Mouse (Mus musculus): ENCODE results near the gene Paxbp1.

The Paxbp1 gene

DNA sequence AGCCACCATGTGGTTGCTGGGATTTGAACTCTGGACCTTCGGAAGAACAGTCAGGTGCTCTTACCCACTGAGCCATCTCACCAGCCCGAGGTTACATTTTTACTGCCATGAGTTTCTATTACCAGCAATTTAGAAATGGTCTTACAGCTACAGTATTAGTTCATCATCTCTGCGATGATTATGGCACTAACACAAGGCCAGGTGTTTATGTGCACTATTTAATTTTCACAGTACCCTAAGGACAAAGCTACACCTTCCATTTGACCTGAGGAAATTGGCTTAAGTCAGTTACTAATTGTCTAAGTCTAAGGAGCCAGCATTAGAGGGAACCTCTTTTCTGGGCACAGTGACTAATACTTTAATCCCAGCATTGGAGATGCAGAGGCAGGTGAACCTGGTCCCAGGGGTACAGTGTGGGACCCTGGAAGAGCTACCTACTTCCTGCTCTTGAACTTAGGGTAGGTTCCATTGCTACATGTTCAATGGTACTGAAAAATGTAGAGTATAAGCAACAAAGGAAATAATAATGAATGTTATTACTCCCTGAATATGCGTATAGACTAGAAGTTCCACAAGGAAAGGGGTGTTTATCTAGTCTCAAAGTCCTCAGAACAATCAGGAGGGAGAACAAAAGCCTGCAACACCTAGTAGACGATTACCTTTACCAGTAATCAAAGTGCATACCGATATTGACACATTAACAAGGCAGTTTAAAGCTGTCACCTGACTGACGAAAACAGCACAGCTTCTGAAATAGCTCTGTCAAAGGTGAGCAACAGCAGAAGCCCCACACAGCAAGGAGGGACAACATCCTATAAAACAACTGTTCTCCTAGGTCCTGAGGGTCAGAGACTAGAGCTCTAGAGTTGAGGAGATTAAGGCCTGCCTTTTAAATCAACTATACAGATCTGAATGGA, 47.8 kb downstream of the Paxbp1 start:
- no peak for DNase-seq (ENCODE audit: low spot score)

DNA sequence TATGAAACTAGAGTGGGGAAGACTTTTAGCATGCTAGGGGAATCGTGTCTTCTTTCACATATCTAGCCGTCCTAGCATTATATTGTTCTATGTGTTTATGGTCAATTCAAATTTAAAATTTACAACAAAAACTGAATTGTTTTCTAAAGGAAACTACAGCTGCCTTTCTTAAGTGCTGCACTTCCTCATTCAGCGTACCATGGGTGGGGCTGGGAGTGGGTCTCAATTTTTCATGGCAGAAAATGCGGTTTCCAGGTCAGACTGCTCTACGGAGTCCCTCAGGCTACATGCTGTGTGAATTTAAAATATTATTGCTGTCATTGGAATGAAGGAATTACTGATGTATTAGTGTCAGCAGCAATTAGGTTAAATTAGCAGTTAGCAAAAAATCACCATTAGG, 48.8 kb downstream of the Paxbp1 start:
- DNase-seq (ENCODE audit: low spot score): no peak

DNA sequence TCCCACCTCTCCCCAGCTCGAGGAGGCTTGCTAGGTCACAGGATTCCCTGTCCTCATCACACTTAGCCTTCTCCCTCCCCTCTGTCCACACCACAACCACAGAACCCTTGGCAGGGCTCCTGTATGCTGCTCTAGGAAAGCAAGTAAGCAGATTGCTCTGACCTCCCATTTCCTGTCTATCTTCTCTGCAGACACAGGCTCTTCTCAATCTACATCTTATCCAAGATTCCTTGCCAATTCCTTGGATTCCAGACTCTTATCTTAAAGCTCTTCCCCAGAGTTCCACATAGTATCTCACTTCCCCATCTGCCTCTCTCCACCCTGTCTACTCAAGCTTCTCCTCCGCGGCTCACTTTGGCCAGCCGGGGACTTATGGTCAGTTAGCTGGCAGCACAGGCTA, 49.3 kb downstream of the Paxbp1 start:
- DNase-seq (ENCODE audit: low spot score): no peak

DNA sequence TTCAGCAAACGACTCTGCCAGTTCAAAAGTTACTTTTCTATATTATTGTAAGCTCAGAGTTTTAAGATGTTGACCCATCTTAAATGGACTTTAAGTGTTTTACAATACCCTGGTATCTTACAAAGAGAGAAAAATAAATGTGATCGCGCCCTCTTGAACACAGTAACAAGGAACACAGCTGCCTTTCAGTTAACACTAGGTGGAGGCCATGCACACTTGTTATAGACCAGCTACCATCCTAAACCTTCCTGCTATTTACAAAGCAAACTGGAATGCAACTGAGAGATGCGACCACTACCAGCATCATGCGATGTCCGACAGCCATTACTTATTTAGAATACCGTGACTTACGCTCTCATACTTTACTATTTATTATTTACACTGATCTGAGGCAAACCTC, 55.2 kb downstream of the Paxbp1 start:
- DNase-seq (ENCODE audit: low spot score): no peak

DNA sequence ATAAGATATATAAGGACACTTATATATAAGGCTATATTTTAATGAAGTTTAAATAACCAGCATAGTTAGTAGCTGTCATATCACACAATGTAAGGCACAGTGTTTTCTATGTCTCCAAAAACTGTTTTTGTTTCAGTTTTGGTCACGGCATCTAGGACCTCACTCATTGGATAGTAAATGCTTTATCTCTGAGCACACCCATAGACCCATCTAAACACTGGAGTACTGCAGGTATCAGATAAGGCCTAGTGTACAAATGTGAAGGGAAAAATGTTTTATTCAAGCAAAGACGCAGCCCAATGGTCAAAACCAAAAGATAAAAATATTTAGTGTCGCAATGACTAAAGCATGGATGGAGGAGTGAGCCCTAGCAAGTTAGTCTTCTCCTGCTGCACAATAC, 55.7 kb downstream of the Paxbp1 start:
- DNase-seq (ENCODE audit: low spot score): no peak

DNA sequence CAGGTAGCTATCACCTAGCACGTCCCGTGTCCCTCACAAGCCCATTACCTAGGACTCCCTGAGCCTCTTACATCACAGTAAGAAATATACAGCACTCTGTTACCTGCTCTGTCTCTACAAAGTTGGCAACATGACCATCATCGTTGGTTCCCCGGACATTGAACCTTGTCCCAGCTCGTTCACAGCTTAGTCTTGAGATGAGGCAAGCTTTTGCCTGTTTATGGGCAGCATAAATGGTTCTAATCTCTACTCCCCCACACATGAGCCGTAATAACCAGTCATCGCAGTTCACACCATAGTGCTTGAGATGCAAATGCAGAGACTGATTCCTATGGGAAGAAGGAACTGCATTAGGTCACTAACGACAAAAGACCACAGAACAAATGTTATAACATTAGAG, 56.3 kb downstream of the Paxbp1 start:
- DNase-seq (ENCODE audit: low spot score): no peak

DNA sequence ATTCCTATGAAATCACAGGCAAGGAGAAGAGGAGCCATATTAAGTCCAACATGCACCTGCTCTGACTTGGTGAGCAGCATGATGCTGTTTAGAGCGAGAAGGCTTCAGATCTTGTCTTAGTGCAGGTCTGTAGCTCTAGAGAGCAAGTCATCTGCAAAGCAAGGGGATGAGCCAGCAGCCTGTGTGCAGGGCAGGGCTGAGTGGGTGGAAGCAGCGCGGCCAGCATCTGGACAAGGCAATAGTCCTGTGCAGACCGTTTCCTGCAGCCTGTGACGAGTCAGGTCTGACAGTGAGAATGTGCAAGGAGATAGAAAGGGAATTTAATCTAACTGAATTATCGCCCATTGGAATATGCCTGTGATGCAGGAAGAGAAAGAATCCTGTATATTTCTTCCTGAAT, 73.3 kb downstream of the Paxbp1 start:
- DNase-seq (ENCODE audit: low spot score): no peak

DNA sequence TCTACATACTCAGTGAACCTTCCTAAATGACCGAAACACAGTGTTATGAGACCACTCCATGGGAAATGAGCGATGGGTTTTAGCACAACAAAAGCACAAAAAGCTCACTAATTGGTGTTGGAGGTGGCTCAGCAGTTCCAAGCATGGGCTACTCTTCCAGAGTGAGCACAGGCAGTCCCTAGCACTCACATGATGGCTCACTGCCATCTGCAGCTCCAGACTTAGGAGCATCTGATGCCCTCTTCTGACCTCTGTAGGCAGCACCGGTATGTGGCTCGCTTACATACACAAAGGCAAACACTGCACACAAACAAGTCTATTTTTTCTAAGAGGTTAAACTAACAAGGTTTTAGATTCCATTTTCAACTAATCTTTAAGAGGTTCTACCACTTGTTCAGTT, 78.1 kb downstream of the Paxbp1 start:
- DNase-seq (ENCODE audit: low spot score): no peak

DNA sequence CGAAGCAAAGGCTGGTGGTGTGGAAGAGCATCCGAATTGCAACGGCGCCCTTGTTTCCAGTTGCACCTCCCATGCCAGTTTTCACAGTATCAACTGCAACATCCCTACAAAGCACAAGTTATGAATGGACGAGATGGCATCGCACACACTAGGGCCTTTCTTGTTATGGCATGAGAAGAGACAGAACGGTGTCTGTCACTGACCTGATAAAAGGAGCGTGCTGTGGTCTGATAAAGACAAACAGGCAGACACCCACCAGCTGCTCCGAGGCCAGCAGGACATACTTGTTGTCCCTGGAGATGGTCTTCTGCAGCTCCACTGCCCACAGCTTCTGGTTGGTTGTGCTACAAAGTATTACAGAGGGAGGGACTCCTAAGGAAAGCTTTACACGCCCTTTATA, 80.0 kb downstream of the Paxbp1 start:
- DNase-seq (ENCODE audit: low spot score): no peak

Measured in ovary, postnatal 10 days (tissue).